Mouse (Mus musculus): ENCODE measurements around the gene Fah.
A peak's percentile ranks its signal among the peaks of the same experiment; 100 is the strongest.

- TF ChIP-seq CTCF (IDR thresholded peaks at IDR 0.05; ENCODE audit: control insufficient read depth, insufficient read depth, insufficient read length), result peak; percentile 17
- no peak for TF ChIP-seq MAX (IDR thresholded peaks at IDR 0.05)
- TF ChIP-seq USF1 (IDR thresholded peaks at IDR 0.05; ENCODE audit: low read depth), result no peak
- TF ChIP-seq CEBPB (IDR thresholded peaks at IDR 0.05; ENCODE audit: low read depth), result no peak
- TF ChIP-seq MYOD1 (IDR thresholded peaks at IDR 0.05; ENCODE audit: control insufficient read depth, insufficient read length, low read depth), result no peak
- TF ChIP-seq MYOG (IDR thresholded peaks at IDR 0.05; ENCODE audit: control insufficient read depth, extremely low read depth, insufficient read length), result no peak
- no peak for TF ChIP-seq FOSL1 (IDR thresholded peaks at IDR 0.05; ENCODE audit: insufficient read depth, low read length, poor library complexity, severe bottlenecking)
Observed at GRCm38 (mm10) chr7:84594087-84594916, 12.2 kb downstream of the Fah start.
